Mouse (Mus musculus): ENCODE data around the gene Elovl6.

DNA sequence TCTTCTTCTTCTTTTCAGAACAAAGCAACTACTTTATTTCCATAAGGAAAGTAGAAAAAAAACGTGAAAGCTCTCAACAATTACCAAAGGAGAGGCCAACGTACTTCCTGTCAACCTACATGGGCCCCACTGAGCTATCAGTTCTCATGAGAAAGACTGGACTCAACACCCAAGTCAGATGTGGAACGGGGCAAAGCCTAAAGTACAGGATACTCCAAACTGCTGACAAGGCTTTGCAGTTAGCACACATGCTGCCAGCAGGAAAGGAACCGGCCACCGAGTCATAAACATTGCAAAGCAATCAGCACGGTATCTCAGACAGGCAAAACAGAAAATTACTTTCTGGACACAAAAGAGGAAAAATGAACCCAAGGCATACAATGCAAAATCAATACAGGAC, 27.2 kb upstream of the Elovl6 start:
- no peak for TF ChIP-seq POLR2A (IDR thresholded peaks at IDR 0.05; ENCODE audit: borderline replicate concordance, low read depth, low read length)
- no peak for TF ChIP-seq CTCF (IDR thresholded peaks at IDR 0.05; ENCODE audit: low read depth, low read length)
